Mouse (Mus musculus): ENCODE data around the gene Rnf26. TPM values are rescaled to one million over a fixed set of nuclear protein-coding genes. Genes with fewer than 3 reads are reported as not detected.

The Rnf26 gene
- total RNA-seq, 2 experiments from 2014 or later, result 31.1 to 33.1 TPM

GRCm38 (mm10) chr9:44077266-44077910, 35.9 kb downstream of the Rnf26 start:
- intact Hi-C loops (cut with DNase I), result no loop called here
- DNase-seq, result no peak

- intact Hi-C loops (cut with DNase I), result no loop called here
Measured at GRCm38 (mm10) chr9:44076764-44077120, 36.6 kb downstream of the Rnf26 start.

GRCm38 (mm10) chr9:44075996-44076763, 37.1 kb downstream of the Rnf26 start:
- DNase-seq, result no peak

More at GRCm38 (mm10) chr9:44076764-44077120, 36.6 kb downstream of the Rnf26 start:
- peak; percentile 76 for DNase-seq

GRCm38 (mm10) chr9:44075276-44075995, 37.9 kb downstream of the Rnf26 start:
- intact Hi-C loops (cut with DNase I), result no loop called here
- no peak for DNase-seq

More at GRCm38 (mm10) chr9:44075996-44076763, 37.1 kb downstream of the Rnf26 start:
- intact Hi-C loops (cut with DNase I), result no loop called here

GRCm38 (mm10) chr9:44074395-44075275, 38.7 kb downstream of the Rnf26 start:
- intact Hi-C loops (cut with DNase I), result no loop called here
- no peak for DNase-seq

- intact Hi-C loops (cut with DNase I), result no loop called here
- DNase-seq, result no peak
Measured at GRCm38 (mm10) chr9:44073115-44073514, 40.2 kb downstream of the Rnf26 start.

GRCm38 (mm10) chr9:44072599-44072915, 40.8 kb downstream of the Rnf26 start:
- intact Hi-C loops (cut with DNase I), result no loop called here
- no peak for DNase-seq

- peak; percentile 61 for DNase-seq
- intact Hi-C loops (cut with DNase I), result no loop called here
Measured at GRCm38 (mm10) chr9:44071914-44072598, 41.3 kb downstream of the Rnf26 start.

- DNase-seq, result no peak
- intact Hi-C loops (cut with DNase I), result no loop called here
Measured at GRCm38 (mm10) chr9:44070844-44071231, 42.5 kb downstream of the Rnf26 start.

- no peak for DNase-seq
- intact Hi-C loops (cut with DNase I), result no loop called here
Measured at GRCm38 (mm10) chr9:44070113-44070843, 43.0 kb downstream of the Rnf26 start.

GRCm38 (mm10) chr9:44069252-44069651, 44.1 kb downstream of the Rnf26 start:
- DNase-seq, result no peak
- intact Hi-C loops (cut with DNase I), result no loop called here

GRCm38 (mm10) chr9:44067960-44068330, 45.4 kb downstream of the Rnf26 start:
- DNase-seq, result no peak
- intact Hi-C loops (cut with DNase I), result loop anchor here (2.0 kb wide), 1 partner anchor 25 kb away; the partner anchor contains the start of gene Thy1

GRCm38 (mm10) chr9:44067241-44067959, 45.9 kb downstream of the Rnf26 start:
- DNase-seq, result no peak
- intact Hi-C loops (cut with DNase I), result loop anchor here (2.0 kb wide), 1 partner anchor 25 kb away; the partner anchor contains the start of gene Thy1

- intact Hi-C loops (cut with DNase I), result loop anchor here (2.0 kb wide), 1 partner anchor 24 kb away; the partner anchor contains the start of gene Thy1
- peak; percentile 99 for DNase-seq
Measured at GRCm38 (mm10) chr9:44066785-44067225, 46.5 kb downstream of the Rnf26 start, which contains the start of gene Usp2. Gene Usp2 (plus strand): TSS chr9:44067021.

GRCm38 (mm10) chr9:44065177-44065576, 48.1 kb downstream of the Rnf26 start:
- intact Hi-C loops (cut with DNase I), result no loop called here
- DNase-seq, result no peak

GRCm38 (mm10) chr9:44058606-44059005, 54.7 kb downstream of the Rnf26 start:
- no peak for DNase-seq
- intact Hi-C loops (cut with DNase I), result no loop called here

- DNase-seq, result no peak
- intact Hi-C loops (cut with DNase I), result no loop called here
Measured at GRCm38 (mm10) chr9:44053936-44054335, 59.4 kb downstream of the Rnf26 start.

- no peak for DNase-seq
- intact Hi-C loops (cut with DNase I), result no loop called here
Measured at GRCm38 (mm10) chr9:44052855-44053254, 60.5 kb downstream of the Rnf26 start.

Data from left cerebral cortex, postnatal 4 days (tissue).